Mouse (Mus musculus) ES-Bruce4 (cell line): ENCODE data around the gene Man2a2.

Experiments
- CTCF ChIP-seq: IDR thresholded peaks from one replicate; pipeline ENCODE4 v1.8.1; 2011; ENCODE audit warnings: low read depth, low read length
- EP300 ChIP-seq: IDR thresholded peaks from 2 replicates; pipeline ENCODE4 v1.6.1; 2011; ENCODE audit warnings: low read depth, low read length; ENCODE audit not compliant: insufficient read depth
- POLR2A ChIP-seq: IDR thresholded peaks from one replicate; pipeline ENCODE4 v1.8.1; 2011; ENCODE audit warnings: low read length; ENCODE audit not compliant: insufficient read depth

- no peak for TF ChIP-seq EP300
- no peak for TF ChIP-seq CTCF
- no peak for TF ChIP-seq POLR2A
Measured at GRCm38 (mm10) chr7:80420586-80420985, 49.4 kb upstream of the Man2a2 start.
